Mouse (Mus musculus) CH12.LX (cell line): ENCODE measurements around the gene Rpgrip1. TPM values are rescaled to one million over a fixed set of nuclear protein-coding genes. Genes with fewer than 3 reads are reported as not detected.

Experiments used
- DNase-seq: peaks from one replicate; pipeline ENCODE4 v3.0.0-alpha.2; 2013; ENCODE audit errors: extremely low read depth
- H3K27ac ChIP-seq: 2 replicates; pipeline ENCODE4 v1.5.1; 2012; ENCODE audit warnings: low read depth, mild to moderate bottlenecking, control low read depth, moderate library complexity; ENCODE audit not compliant: insufficient read depth
- H3K27me3 ChIP-seq: replicated peaks from 2 replicates; pipeline ENCODE3; 2012; ENCODE audit warnings: inconsistent platforms
- H3K36me3 ChIP-seq, 2 experiments: replicated peaks in 1 of 2; 2 replicates each; pipeline versions ENCODE3 to v1.6.1; 2012; ENCODE audit warnings: inconsistent platforms in 1 of 2, low read length in 1 of 2, mild to moderate bottlenecking in 1 of 2, mixed read lengths in 1 of 2, moderate library complexity in 1 of 2; ENCODE audit not compliant: control insufficient read depth in 1 of 2, insufficient read depth in 1 of 2
- H3K4me1 ChIP-seq, 2 experiments: 2 replicates each; pipeline ENCODE4 v1.6.1; 2012; ENCODE audit warnings: inconsistent platforms in 1 of 2, moderate library complexity in 1 of 2; ENCODE audit not compliant: insufficient read depth in 2 of 2, control insufficient read depth in 1 of 2
- H3K4me2 ChIP-seq: 2 replicates; pipeline ENCODE4 v1.6.1; 2012; ENCODE audit warnings: low read depth, mild to moderate bottlenecking, control low read depth; ENCODE audit not compliant: poor library complexity, insufficient read depth, severe bottlenecking
- H3K4me3 ChIP-seq, 3 experiments: fragments of 150-350 bp in 1 of 3; sonication (generic) in 1 of 3; replicated peaks in 1 of 3; 2 replicates each; pipeline versions ENCODE3 to v1.5.1; 2011 to 2012; ENCODE audit warnings: low read depth in 2 of 3, low read length in 2 of 3, mild to moderate bottlenecking in 2 of 3, moderate library complexity in 2 of 3, control low read depth in 1 of 3, improper control_type of control experiment in 1 of 3, inconsistent platforms in 1 of 3, mixed read lengths in 1 of 3; ENCODE audit not compliant: poor library complexity in 1 of 3
- H3K79me2 ChIP-seq: replicated peaks from 2 replicates; pipeline ENCODE4 v1.6.1; 2012; ENCODE audit warnings: mild to moderate bottlenecking, moderate library complexity; ENCODE audit not compliant: control insufficient read depth, poor library complexity, insufficient read depth, severe bottlenecking; ENCODE audit errors: extremely low read depth
- H3K9ac ChIP-seq: 2 replicates; pipeline ENCODE4 v1.6.1; 2012; ENCODE audit warnings: low read depth, mild to moderate bottlenecking, control low read depth, moderate library complexity; ENCODE audit not compliant: insufficient read depth
- H3K9me3 ChIP-seq: replicated peaks from 2 replicates; pipeline ENCODE3; 2012; ENCODE audit warnings: low read length, inconsistent platforms, mixed read lengths
- BHLHE40 ChIP-seq: IDR thresholded peaks from 2 replicates; pipeline ENCODE4 v1.6.1; 2011; ENCODE audit warnings: mild to moderate bottlenecking, low read depth, low read length, improper control_type of control experiment
- CTCF ChIP-seq, 2 experiments: IDR thresholded peaks in 1 of 2; conservative IDR thresholded peaks in 1 of 2; 2 replicates each; pipeline ENCODE4 v1.5.1; 2011 to 2012; ENCODE audit warnings: low read depth in 2 of 2, low read length in 2 of 2, improper control_type of control experiment in 1 of 2, inconsistent platforms in 1 of 2, mild to moderate bottlenecking in 1 of 2, moderate library complexity in 1 of 2
- E2F4 ChIP-seq: IDR thresholded peaks from 2 replicates; pipeline ENCODE4 v1.6.1; 2011; ENCODE audit warnings: low read depth, low read length, improper control_type of control experiment; ENCODE audit not compliant: insufficient replicate concordance
- EP300 ChIP-seq: IDR thresholded peaks from 2 replicates; pipeline ENCODE4 v1.6.1; 2011; ENCODE audit warnings: low read length, improper control_type of control experiment
- ETS1 ChIP-seq: conservative IDR thresholded peaks from 2 replicates; pipeline ENCODE4 v1.6.1; 2012; ENCODE audit warnings: low read depth, mild to moderate bottlenecking, inconsistent platforms, low read length, improper control_type of control experiment, moderate library complexity
- IRF4 ChIP-seq: IDR thresholded peaks from 2 replicates; pipeline ENCODE4 v1.6.1; 2014; ENCODE audit warnings: low read depth, mild to moderate bottlenecking, inconsistent platforms, low read length, improper control_type of control experiment
- JUN ChIP-seq: IDR thresholded peaks from 2 replicates; pipeline ENCODE4 v1.6.1; 2011; ENCODE audit warnings: low read depth, mild to moderate bottlenecking, low read length, improper control_type of control experiment, moderate library complexity; ENCODE audit not compliant: insufficient read depth
- JUND ChIP-seq: conservative IDR thresholded peaks from 2 replicates; pipeline ENCODE4 v1.6.1; 2011; ENCODE audit warnings: low read depth, low read length, improper control_type of control experiment
- MAFK ChIP-seq: IDR thresholded peaks from 2 replicates; pipeline ENCODE4 v1.6.1; 2011; ENCODE audit warnings: low read length, improper control_type of control experiment; ENCODE audit not compliant: insufficient replicate concordance
- MEF2A ChIP-seq: IDR thresholded peaks from 2 replicates; pipeline ENCODE4 v1.6.1; 2014; ENCODE audit warnings: low read depth, mild to moderate bottlenecking, inconsistent platforms, low read length, improper control_type of control experiment, borderline replicate concordance
- MXI1 ChIP-seq: IDR thresholded peaks from 2 replicates; pipeline ENCODE4 v1.6.1; 2011; ENCODE audit warnings: mild to moderate bottlenecking, low read depth, low read length, improper control_type of control experiment
- NRF1 ChIP-seq: IDR thresholded peaks from 2 replicates; pipeline ENCODE4 v1.6.1; 2014; ENCODE audit warnings: low read depth, mild to moderate bottlenecking, inconsistent platforms, low read length, improper control_type of control experiment, moderate library complexity
- POLR2A ChIP-seq: IDR thresholded peaks from 2 replicates; pipeline ENCODE4 v1.6.1; 2011; ENCODE audit warnings: low read depth, mild to moderate bottlenecking, improper control_type of control experiment, low read length
- RCOR1 ChIP-seq: conservative IDR thresholded peaks from 2 replicates; pipeline ENCODE4 v1.6.1; 2012; ENCODE audit warnings: low read depth, mild to moderate bottlenecking, inconsistent platforms, low read length, improper control_type of control experiment
- SIN3A ChIP-seq: IDR thresholded peaks from 2 replicates; pipeline ENCODE4 v1.6.1; 2012; ENCODE audit warnings: low read length, improper control_type of control experiment, inconsistent platforms
- SMC3 ChIP-seq: IDR thresholded peaks from 2 replicates; pipeline ENCODE4 v1.6.1; 2011; ENCODE audit warnings: low read depth, low read length, improper control_type of control experiment
- TCF12 ChIP-seq: IDR thresholded peaks from 2 replicates; pipeline ENCODE4 v1.6.1; 2014; ENCODE audit warnings: low read depth, mild to moderate bottlenecking, inconsistent platforms, low read length, improper control_type of control experiment
- USF2 ChIP-seq: conservative IDR thresholded peaks from 2 replicates; pipeline ENCODE4 v1.6.1; 2011; ENCODE audit warnings: low read depth, low read length, improper control_type of control experiment
- ZKSCAN1 ChIP-seq: IDR thresholded peaks from 2 replicates; pipeline ENCODE4 v1.6.1; 2012; ENCODE audit warnings: low read depth, inconsistent platforms, low read length, improper control_type of control experiment, borderline replicate concordance
- ZNF384 ChIP-seq: IDR thresholded peaks from 2 replicates; pipeline ENCODE4 v1.6.1; 2012; ENCODE audit warnings: low read depth, low read length, improper control_type of control experiment, inconsistent platforms
- dilution Hi-C: fragments of 300-500 bp; cut with MboI; formaldehyde crosslinking; loops from 2 replicates; pipeline ENCODE4 v1.14.3; 2020; ENCODE audit warnings: low sequenced_read_pairs; ENCODE audit not compliant: extremely low pct_unique_long_range_greater_than_20kb, extremely low pct_ligation_motif_present
- in situ Hi-C: fragments of 300-500 bp; cut with MboI; formaldehyde crosslinking; loops from 3 replicates; pipeline ENCODE4 v1.14.3; 2019; ENCODE audit warnings: low sequenced_read_pairs, low pct_ligation_motif_present, low pct_unique_long_range_greater_than_20kb, mixed read lengths
- polyA plus RNA-seq: library from polyadenylated mRNA; unstranded; fragments of >175 nt; gene quantifications from 2 replicates; pipeline ENCODE4 v1.2.1, GENCODE M21; 2012; ENCODE audit warnings: low read depth; ENCODE audit not compliant: insufficient read length
- total RNA-seq, 2 experiments: library from RNA; depleted of rRNA; stranded (reverse); fragments of 300-350 nt in 1 of 2; fragments of >200 nt in 1 of 2; gene quantifications; 2 replicates each; pipeline ENCODE4 v1.2.3; 2012 to 2014

The Rpgrip1 gene
- total and polyA plus RNA-seq, 3 experiments: 7.3 to 41.8 (median 15.0) TPM

GRCm38 (mm10) chr14:52100170-52100960, 10.1 kb upstream of the Rpgrip1 start:
- no peaks in the 10 kb centered on the region for H3K27me3 ChIP-seq
- H3K9ac ChIP-seq: peak overlapping the region; percentile 48
- H3K27ac ChIP-seq: peak overlapping the region; percentile 95
- H3K4me1 ChIP-seq: peaks cover 0 to 45% of the 10 kb centered on the region in 2 experiments; a peak in 3 of 4 replicates
- peaks cover 70% of the 10 kb centered on the region for H3K79me2 ChIP-seq
- peak overlapping the region; percentile 100 for H3K4me2 ChIP-seq
- no peaks in the 10 kb centered on the region for H3K9me3 ChIP-seq
- DNase-seq: peak; percentile 57
- dilution Hi-C loops (no loop called here), in situ Hi-C loops (no loop called here)
- TF ChIP-seq MXI1 (peak; percentile 39; the same call in 1 of the 2 replicates), IRF4 (peak; percentile 98), MAFK (peak; percentile 16; the same call in 1 of the 2 replicates), SIN3A (peak; percentile 79), ETS1 (peak; percentile 68), ZKSCAN1 (no peak), BHLHE40 (peak; percentile 39; the same call in 1 of the 2 replicates), EP300 (peak; percentile 97), ZNF384 (peak; percentile 76), NRF1 (no peak), MEF2A (peak; percentile 62; the same call in 1 of the 2 replicates), RCOR1 (peak; percentile 95; the same call in 1 of the 2 replicates), E2F4 (no peak), JUND (peak; percentile 96), JUN (peak; percentile 90)
- peaks cover 15 to 35% of the 10 kb centered on the region in 2 experiments for H3K36me3 ChIP-seq
- H3K4me3 ChIP-seq: peak overlapping the region; percentile 31 to 59 (median 43)

- dilution Hi-C loops: no loop called here
- DNase-seq: peak; percentile 38
- H3K27ac ChIP-seq: peak overlapping the region; percentile 77; the same call in 1 of the 2 replicates
- peaks cover 58% of the 10 kb centered on the region for H3K79me2 ChIP-seq
- peak overlapping the region; percentile 15 to 99 (median 97) for H3K4me3 ChIP-seq
- H3K9me3 ChIP-seq: no peaks in the 10 kb centered on the region
- peaks cover 0 to 36% of the 10 kb centered on the region in 2 experiments; a peak in 3 of 4 replicates for H3K4me1 ChIP-seq
- TF ChIP-seq MAFK: no peak
- TF ChIP-seq TCF12: no peak
- TF ChIP-seq ZNF384: peak; percentile 87
- TF ChIP-seq IRF4: no peak
- TF ChIP-seq POLR2A: no peak
- no peak for TF ChIP-seq SMC3
- TF ChIP-seq SIN3A: 0 out of 2 replicates have a peak, but pooled peaks have one; percentile 16
- TF ChIP-seq USF2: no peak
- TF ChIP-seq CTCF (conservative IDR thresholded peaks at IDR 0.05 in 1 of 2, IDR thresholded peaks at IDR 0.05 in 1 of 2; ENCODE audit: low read depth in 2 of 2, low read length in 2 of 2): peak in 1 of 2 experiments; percentile 25; a peak in 2 of 4 replicates
- H3K36me3 ChIP-seq: peaks cover 15 to 28% of the 10 kb centered on the region in 2 experiments
- in situ Hi-C loops: no loop called here
- H3K27me3 ChIP-seq: no peaks in the 10 kb centered on the region
- H3K9ac ChIP-seq: peak overlapping the region; percentile 94
- peak overlapping the region; percentile 100 for H3K4me2 ChIP-seq
These were observed 9.0 kb upstream of the Rpgrip1 start for GRCm38 (mm10) chr14:52101285-52102157.
